Mouse (Mus musculus): ENCODE data around the gene Gm17428. TPM values are rescaled to one million over a fixed set of nuclear protein-coding genes. Genes with fewer than 3 reads are reported as not detected.

Gene Gm17428
- polyA plus RNA-seq, 1 experiment from 2014 or later: not detected

- 91% methylated on average over 9 of the region's 9 CpGs for WGBS
- Histone ChIP-seq H3K27me3 (replicated peaks; ENCODE audit: control insufficient read depth, insufficient read depth, low read length) (no peaks in the 10 kb centered on the region), H3K4me1 (replicated peaks; ENCODE audit: control insufficient read depth, insufficient read depth, low read length) (no peaks in the 10 kb centered on the region), H3K27ac (ENCODE audit: low read depth, low read length) (no peak overlapping the region), H3K4me2 (replicated peaks; ENCODE audit: low read depth) (no peak overlapping the region), H3K4me3 (ENCODE audit: low read depth, low read length) (no peak overlapping the region), H3K9ac (ENCODE audit: low read depth, low read length) (no peak overlapping the region), H3K36me3 (ENCODE audit: control insufficient read depth, insufficient read depth) (peaks cover 57% of the 10 kb centered on the region), H3K9me3 (ENCODE audit: control insufficient read depth) (no peaks in the 10 kb centered on the region)
- no peak for TF ChIP-seq CTCF (IDR thresholded peaks at IDR 0.05; ENCODE audit: low read depth)
- ATAC-seq: no peak
Observed at GRCm38 (mm10) chr14:55020394-55020793, 43.7 kb downstream of the Gm17428 start.

- ATAC-seq: no peak
- 91% methylated on average over 15 of the region's 15 CpGs for WGBS
- no peaks in the 10 kb centered on the region for H3K9me3 ChIP-seq (ENCODE audit: control insufficient read depth)
- H3K4me2 ChIP-seq (replicated peaks; ENCODE audit: low read depth): no peak overlapping the region
- TF ChIP-seq CTCF (IDR thresholded peaks at IDR 0.05; ENCODE audit: low read depth): no peak
- H3K4me3 ChIP-seq (ENCODE audit: low read depth, low read length): no peak overlapping the region
- no peaks in the 10 kb centered on the region for H3K27me3 ChIP-seq (replicated peaks; ENCODE audit: control insufficient read depth, insufficient read depth, low read length)
- peaks cover 55% of the 10 kb centered on the region for H3K36me3 ChIP-seq (ENCODE audit: control insufficient read depth, insufficient read depth)
- H3K4me1 ChIP-seq (replicated peaks; ENCODE audit: control insufficient read depth, insufficient read depth, low read length): no peaks in the 10 kb centered on the region
- no peak overlapping the region; the same call in 1 of the 2 replicates for H3K27ac ChIP-seq (ENCODE audit: low read depth, low read length)
- no peak overlapping the region for H3K9ac ChIP-seq (ENCODE audit: low read depth, low read length)
Observed at GRCm38 (mm10) chr14:55023011-55023410, 46.3 kb downstream of the Gm17428 start.

GRCm38 (mm10) chr14:55024236-55024635 lies 47.5 kb downstream of the Gm17428 start:
- Histone ChIP-seq H3K4me3 (ENCODE audit: low read depth, low read length) (no peak overlapping the region), H3K27me3 (replicated peaks; ENCODE audit: control insufficient read depth, insufficient read depth, low read length) (no peaks in the 10 kb centered on the region), H3K36me3 (ENCODE audit: control insufficient read depth, insufficient read depth) (peaks cover 54% of the 10 kb centered on the region), H3K4me1 (replicated peaks; ENCODE audit: control insufficient read depth, insufficient read depth, low read length) (no peaks in the 10 kb centered on the region), H3K27ac (ENCODE audit: low read depth, low read length) (no peak overlapping the region), H3K4me2 (replicated peaks; ENCODE audit: low read depth) (no peak overlapping the region), H3K9me3 (ENCODE audit: control insufficient read depth) (no peaks in the 10 kb centered on the region), H3K9ac (ENCODE audit: low read depth, low read length) (no peak overlapping the region)
- peak; percentile 82 for TF ChIP-seq CTCF (IDR thresholded peaks at IDR 0.05; ENCODE audit: low read depth)
- ATAC-seq: no peak; the same call in 1 of the 2 replicates
- 65% methylated on average over 7 of the region's 7 CpGs for WGBS

- WGBS: 79% methylated on average over 5 of the region's 5 CpGs
- H3K27ac ChIP-seq (ENCODE audit: low read depth, low read length): no peak overlapping the region
- H3K36me3 ChIP-seq (ENCODE audit: control insufficient read depth, insufficient read depth): peaks cover 48% of the 10 kb centered on the region
- H3K4me3 ChIP-seq (ENCODE audit: low read depth, low read length): no peak overlapping the region
- H3K27me3 ChIP-seq (replicated peaks; ENCODE audit: control insufficient read depth, insufficient read depth, low read length): no peaks in the 10 kb centered on the region
- no peak overlapping the region for H3K4me2 ChIP-seq (replicated peaks; ENCODE audit: low read depth)
- H3K4me1 ChIP-seq (replicated peaks; ENCODE audit: control insufficient read depth, insufficient read depth, low read length): no peaks in the 10 kb centered on the region
- no peaks in the 10 kb centered on the region for H3K9me3 ChIP-seq (ENCODE audit: control insufficient read depth)
- TF ChIP-seq CTCF (IDR thresholded peaks at IDR 0.05; ENCODE audit: low read depth): peak; percentile 56
- H3K9ac ChIP-seq (ENCODE audit: low read depth, low read length): no peak overlapping the region
- no peak for ATAC-seq
Observed at GRCm38 (mm10) chr14:55025527-55025926, 48.8 kb downstream of the Gm17428 start.

MicroRNAs within 50 kb of the gene (microRNA counts, 519-probe panel; counts per million panel counts)
- microRNA mmu-miR-208a (not detected), microRNA mmu-miR-208b (3,139 counts per million, percentile 35 among the panel's probes with 10 or more counts)

Small RNA genes lying within 50 kb of the gene (microRNA-seq; reads per million reads assigned to microRNA genes)
- gene Mir208a (not detected), gene Mir208b (149 reads per million, percentile 53 among the genes with 10 or more reads in this experiment)

Other genes starting within 250 kb of the Gm17428 start
- gene Slc7a8, start 195.0 kb upstream of the Gm17428 start, polyA plus RNA-seq (2015; fragmentation: Nextera tagmentation; extraction: Ambion mirVana): 34.2 and 36.9 TPM in 2 replicates
- not detected in 2 replicates for gene Rnf212b, start 162.8 kb upstream of the Gm17428 start, polyA plus RNA-seq (2015; fragmentation: Nextera tagmentation; extraction: Ambion mirVana)
- 6.0 and 7.3 TPM in 2 replicates for gene Homez, start 106.0 kb upstream of the Gm17428 start, polyA plus RNA-seq (2015; fragmentation: Nextera tagmentation; extraction: Ambion mirVana)
- 3.8 and 4.1 TPM in 2 replicates for gene Ppp1r3e, start 99.4 kb upstream of the Gm17428 start, polyA plus RNA-seq (2015; fragmentation: Nextera tagmentation; extraction: Ambion mirVana)
- 8.0 and 9.3 TPM in 2 replicates for gene Bcl2l2, start 93.6 kb upstream of the Gm17428 start, polyA plus RNA-seq (2015; fragmentation: Nextera tagmentation; extraction: Ambion mirVana)
- 1.8 and 1.9 TPM in 2 replicates for gene Gm20521, start 93.5 kb upstream of the Gm17428 start, polyA plus RNA-seq (2015; fragmentation: Nextera tagmentation; extraction: Ambion mirVana)
- 60.9 and 64.1 TPM in 2 replicates for gene Pabpn1, start 84.4 kb upstream of the Gm17428 start, polyA plus RNA-seq (2015; fragmentation: Nextera tagmentation; extraction: Ambion mirVana)
- gene Slc22a17, start 63.8 kb upstream of the Gm17428 start, polyA plus RNA-seq (2015; fragmentation: Nextera tagmentation; extraction: Ambion mirVana): 12.5 and 12.9 TPM in 2 replicates
- gene Efs, start 50.8 kb upstream of the Gm17428 start, polyA plus RNA-seq (2015; fragmentation: Nextera tagmentation; extraction: Ambion mirVana): 6.5 and 7.1 TPM in 2 replicates
- gene Il25, start 44.2 kb upstream of the Gm17428 start, polyA plus RNA-seq (2015; fragmentation: Nextera tagmentation; extraction: Ambion mirVana): not detected in 2 replicates
- 1.1 and 2.1 TPM in 2 replicates for gene Cmtm5, start 40.7 kb upstream of the Gm17428 start, polyA plus RNA-seq (2015; fragmentation: Nextera tagmentation; extraction: Ambion mirVana)
- gene Myh6, start 10.0 kb upstream of the Gm17428 start, polyA plus RNA-seq (2015; fragmentation: Nextera tagmentation; extraction: Ambion mirVana): 0.53 TPM in 1 of 2 replicates, not detected in the other
- 3.9 and 5.6 TPM in 2 replicates for gene Myh7, start 17.7 kb downstream of the Gm17428 start, polyA plus RNA-seq (2015; fragmentation: Nextera tagmentation; extraction: Ambion mirVana)
- gene Ngdn, start 38.5 kb downstream of the Gm17428 start, polyA plus RNA-seq (2015; fragmentation: Nextera tagmentation; extraction: Ambion mirVana): 69.4 and 77.9 TPM in 2 replicates
- 0.87 and 1.1 TPM in 2 replicates for gene Zfhx2, start 115.4 kb downstream of the Gm17428 start, polyA plus RNA-seq (2015; fragmentation: Nextera tagmentation; extraction: Ambion mirVana)
- gene Thtpa, start 117.9 kb downstream of the Gm17428 start, polyA plus RNA-seq (2015; fragmentation: Nextera tagmentation; extraction: Ambion mirVana): 7.5 and 8.8 TPM in 2 replicates
- 75.3 and 81.5 TPM in 2 replicates for gene Ap1g2, start 129.7 kb downstream of the Gm17428 start, polyA plus RNA-seq (2015; fragmentation: Nextera tagmentation; extraction: Ambion mirVana)
- 0.90 and 0.93 TPM in 2 replicates for gene Jph4, start 140.0 kb downstream of the Gm17428 start, polyA plus RNA-seq (2015; fragmentation: Nextera tagmentation; extraction: Ambion mirVana)
- gene Dhrs2, start 245.1 kb downstream of the Gm17428 start, polyA plus RNA-seq (2015; fragmentation: Nextera tagmentation; extraction: Ambion mirVana): 0.12 and 0.14 TPM in 2 replicates